Mouse (Mus musculus) frontal cortex, postnatal 36 days (tissue): ENCODE measurements around the gene Nos3.

Experiments
- DNase-seq, 2 experiments: peaks; one replicate each; pipeline ENCODE4 v3.0.0; 2022; ENCODE audit warnings: low spot score in 2 of 2

Gene Nos3

GRCm38 (mm10) chr5:24344477-24345051 lies 20.0 kb upstream of the Nos3 start:
- no peak for DNase-seq

DNA sequence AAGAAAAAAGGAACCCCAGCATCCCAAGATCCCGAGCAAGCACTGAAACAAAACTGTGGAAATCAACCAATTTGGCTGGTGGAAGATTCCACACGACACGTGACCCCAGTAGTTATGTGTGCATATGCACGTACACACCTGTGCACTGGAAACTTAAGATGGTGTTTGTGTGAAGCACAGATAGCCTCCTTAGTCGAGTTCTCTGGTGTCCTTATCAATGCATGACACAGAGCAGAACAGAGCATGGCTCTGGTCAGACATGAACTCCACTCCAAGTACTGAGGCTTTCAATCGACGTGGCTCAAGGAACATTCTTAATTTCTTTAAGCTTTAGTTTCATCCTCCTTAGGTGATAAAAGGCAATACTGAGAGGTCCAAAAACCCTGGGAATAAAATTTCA lies 18.3 kb upstream of the Nos3 start:
- no peak for DNase-seq

DNA sequence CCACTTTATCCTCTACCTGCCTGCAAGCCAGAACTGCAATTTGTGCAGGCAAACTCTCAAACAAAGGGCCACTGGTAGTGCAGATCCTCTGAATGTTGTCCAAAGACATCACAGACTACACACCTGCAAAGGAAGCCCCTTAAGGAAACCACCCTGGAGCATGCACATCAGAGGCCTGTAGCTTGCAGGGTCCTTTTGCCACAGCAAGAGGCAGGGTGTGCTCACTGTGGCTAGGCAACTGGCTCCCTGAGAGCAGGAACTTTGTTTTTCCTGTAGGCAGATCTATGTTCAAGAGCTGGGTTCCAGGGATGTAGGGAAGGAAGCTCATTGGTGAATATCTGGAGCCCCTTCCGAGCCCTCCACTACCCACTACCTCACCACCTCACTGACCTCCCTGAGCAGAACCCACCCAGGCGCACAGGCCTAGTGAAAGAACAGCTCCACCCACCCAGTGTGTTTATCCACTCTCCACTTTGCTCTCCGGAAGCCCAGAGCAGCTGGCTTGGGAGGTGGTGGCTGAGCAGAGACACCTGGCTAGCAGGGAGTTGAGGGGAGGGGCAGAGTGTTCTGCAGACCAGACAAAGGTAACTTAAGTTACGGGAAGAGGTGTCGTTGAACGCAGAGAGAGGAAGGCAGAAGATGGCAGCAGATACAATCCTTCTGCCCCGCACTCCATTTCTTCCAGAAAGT lies 17.3 kb upstream of the Nos3 start:
- DNase-seq = no peak

DNA sequence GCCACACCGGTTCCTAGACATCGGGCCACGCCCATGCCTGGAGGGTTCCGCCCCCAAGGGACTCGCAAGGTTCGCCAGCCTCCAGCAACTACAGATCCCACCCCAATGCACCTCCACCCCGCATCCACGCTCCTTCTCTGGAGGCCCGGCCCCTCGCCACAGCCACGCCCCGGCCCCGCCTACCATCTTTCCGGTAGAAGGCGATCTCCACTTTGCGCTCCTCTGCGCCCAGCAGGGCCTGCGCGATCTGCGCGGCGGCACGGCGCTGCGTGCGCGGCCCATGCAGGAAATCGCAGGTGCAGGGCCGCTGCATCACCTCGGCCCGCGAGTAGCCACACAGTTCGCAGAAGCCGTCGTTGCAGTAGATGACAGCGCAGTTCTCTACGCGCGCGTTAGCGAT lies 16.5 kb upstream of the Nos3 start:
- peak; percentile 51 to 66 for DNase-seq

DNA sequence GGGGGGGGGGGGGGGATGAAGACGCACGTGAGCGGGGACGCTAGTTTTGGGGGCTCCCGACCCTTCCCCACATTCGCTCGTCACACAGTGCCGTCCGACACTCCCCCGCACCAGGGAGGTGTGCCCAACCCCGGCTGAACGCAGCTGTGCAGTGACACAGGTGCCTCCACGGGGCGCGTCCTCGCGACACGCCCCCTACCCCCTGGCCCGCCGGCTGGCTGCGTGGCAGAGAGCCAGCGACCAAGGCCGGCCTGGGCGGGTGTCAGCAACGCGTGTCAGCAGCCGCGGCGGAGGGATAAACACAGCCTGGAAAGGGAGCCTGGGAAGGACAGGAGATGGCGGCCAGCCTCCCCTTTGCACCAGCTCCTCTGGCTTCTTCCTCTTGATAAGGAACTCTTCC lies 16.1 kb upstream of the Nos3 start:
- DNase-seq = no peak

DNA sequence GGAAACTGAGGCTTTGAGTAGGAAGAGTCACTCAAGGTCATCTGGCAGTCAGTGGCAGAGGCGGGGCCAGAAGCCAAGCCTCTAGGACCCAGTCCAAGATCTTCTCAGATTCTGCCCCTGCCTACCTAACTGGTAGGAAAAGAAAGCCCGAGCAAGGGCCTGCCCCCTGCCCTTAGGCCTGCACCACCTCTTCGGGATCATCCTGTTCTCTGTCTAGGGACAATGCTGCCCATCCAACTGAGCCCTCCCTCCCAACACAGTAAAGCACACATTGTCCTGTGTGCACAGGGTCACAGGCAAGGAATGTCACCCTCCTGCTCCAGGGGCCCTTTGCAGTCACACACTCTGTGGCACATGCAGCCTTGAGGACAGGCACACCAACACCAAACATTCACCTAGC lies 14.5 kb upstream of the Nos3 start:
- DNase-seq = no peak

DNA sequence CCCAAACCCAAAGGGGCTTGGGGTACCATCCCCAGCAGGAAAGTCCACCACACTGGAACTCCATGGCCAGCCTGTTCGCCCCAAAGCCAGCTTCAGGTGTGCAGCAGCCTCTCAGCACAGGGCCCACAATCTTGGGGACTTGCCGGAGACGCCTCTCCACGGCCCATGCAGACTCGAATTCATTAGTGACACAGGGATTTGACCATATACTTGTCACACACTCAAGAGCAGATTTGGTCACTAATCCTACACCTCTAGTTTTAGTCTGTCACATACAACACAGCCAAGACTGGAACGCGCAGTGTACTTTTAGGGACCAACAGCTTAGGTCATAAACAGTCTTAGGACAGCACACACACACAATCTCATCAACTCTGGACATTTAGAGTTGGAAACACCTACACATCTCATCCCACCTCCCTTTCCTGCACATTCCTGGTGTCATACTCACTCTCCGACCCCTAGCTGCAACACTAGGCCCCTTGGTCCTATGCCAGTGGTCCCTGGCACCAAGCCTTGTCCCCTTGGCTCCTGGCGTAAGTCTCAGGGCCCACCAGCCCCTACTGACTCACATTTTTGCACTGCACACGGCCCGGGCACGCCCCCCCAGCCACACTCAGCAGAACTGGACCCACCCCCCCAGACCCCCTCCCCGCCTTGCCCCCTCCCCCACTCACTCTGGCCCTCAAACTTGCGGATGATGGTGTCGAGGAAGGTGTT lies 13.9 kb upstream of the Nos3 start:
- DNase-seq = no peak

- no peak for DNase-seq
Measured at GRCm38 (mm10) chr5:24351278-24351677, 13.3 kb upstream of the Nos3 start, which contains the start of gene Kcnh2. TSS of gene Kcnh2 (minus strand) at chr5:24351604.

DNA sequence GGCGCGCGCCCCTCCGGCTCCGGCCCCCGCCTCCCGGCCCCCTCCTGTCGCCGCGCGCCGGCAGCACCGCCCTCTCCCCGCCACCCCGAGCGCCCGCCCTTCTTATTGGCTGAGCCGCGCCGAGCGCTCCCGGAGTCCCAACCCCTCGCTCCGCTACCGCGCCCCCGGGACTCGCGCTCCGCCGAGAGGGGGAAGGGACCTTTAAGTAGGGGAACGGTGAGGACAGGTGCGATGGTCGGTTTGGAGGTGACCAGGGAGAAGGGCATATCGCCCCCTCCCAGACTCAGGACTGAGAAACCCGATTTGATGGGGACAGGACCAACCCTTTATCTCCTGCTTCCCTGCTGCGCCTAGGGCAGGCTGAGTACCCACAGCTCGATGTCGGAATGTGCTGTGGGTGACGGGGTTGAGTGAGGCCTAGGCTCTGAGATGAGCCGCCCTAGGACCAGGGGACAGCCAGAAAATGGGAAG lies 12.9 kb upstream of the Nos3 start:
- peak; percentile 86 to 87 for DNase-seq

- DNase-seq = no peak
Measured at GRCm38 (mm10) chr5:24352251-24352859, 12.3 kb upstream of the Nos3 start.

DNA sequence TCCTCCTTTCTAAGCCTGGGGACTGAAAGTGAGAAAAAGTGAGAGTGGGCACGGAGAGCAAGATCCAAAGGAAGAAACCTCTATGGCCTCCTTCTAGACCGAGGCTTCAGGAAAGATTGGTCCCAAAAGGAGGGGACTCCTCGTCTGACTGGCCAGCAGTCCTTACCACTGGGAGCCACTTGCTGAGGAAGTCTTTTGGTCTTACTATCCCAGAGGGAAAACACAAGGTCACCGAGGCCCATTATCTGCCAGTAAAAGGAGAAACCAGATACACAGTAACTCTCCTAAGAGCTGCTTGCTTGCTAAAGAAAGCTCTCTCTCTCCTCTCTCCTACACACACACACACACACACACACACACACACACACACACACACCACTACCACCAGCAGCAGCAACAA lies 11.3 kb upstream of the Nos3 start:
- DNase-seq = no peak

DNA sequence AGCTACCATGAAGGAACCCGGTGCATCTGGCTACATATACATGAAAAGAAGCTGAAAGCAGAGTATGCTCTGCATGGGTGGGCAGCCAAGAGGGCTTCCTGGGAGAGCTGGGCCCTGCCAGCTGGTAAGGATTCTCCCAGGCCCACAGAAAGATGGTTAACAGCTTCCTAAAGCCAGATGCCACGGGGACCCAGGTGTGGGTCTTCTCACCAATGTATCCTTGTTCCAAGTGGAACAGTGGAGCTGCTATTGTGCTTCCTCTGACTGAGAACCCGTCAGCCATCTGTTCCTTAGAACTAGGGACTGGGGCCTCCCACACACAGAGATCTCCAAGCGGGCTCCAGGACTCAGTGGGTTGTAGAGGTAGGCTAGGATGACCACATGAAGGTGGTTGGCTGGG lies 7.8 kb upstream of the Nos3 start:
- DNase-seq = no peak

DNA sequence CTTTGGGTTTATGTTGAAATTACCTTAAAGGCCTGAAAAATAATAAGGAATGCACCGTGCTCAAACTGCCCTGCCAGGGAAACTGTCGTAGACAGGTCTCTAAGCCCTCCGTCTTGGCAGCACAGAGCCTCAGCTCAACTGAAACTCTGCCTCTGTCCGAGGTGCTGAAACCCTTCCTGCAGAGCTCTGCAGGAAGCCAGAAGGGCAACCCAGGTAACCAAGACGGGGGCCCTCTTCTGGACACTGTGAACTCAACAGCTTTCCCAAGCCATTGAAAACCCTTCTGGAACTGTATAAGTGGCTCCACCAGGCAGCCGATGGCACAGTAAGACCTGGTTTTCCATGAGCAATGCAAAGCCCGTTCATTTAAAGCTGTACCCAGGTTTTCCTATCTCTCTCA lies 7.1 kb upstream of the Nos3 start:
- no peak for DNase-seq

- peak; percentile 83 to 89 for DNase-seq
Measured at GRCm38 (mm10) chr5:24360792-24361454, 3.7 kb upstream of the Nos3 start.

DNA sequence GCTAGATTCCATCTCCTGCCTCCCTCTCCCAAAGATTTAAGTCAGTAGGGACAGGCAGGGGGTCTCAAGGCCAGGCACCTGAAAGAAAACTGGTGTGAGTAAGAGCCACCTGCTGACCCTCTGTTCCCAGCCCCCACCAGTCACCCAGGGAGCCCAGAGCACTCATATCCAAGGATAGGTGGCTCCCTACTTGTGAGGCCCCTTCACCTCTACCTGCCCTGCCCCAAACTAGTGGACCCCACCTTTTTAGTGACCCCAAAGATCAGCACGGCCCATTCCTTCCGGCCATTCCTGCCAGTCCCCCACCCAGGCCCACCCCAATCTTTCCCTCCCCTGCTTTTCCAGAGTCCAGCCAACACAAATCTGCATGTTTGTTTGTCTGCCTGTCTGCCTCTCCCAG lies 1.1 kb upstream of the Nos3 start:
- no peak for DNase-seq

- no peak for DNase-seq
Measured at GRCm38 (mm10) chr5:24364061-24364460, 549 bp upstream of the Nos3 start.

GRCm38 (mm10) chr5:24364963-24365362 lies 353 bp downstream of the Nos3 start:
- no peak for DNase-seq

- DNase-seq = no peak
Measured at GRCm38 (mm10) chr5:24365528-24365927, 918 bp downstream of the Nos3 start.

GRCm38 (mm10) chr5:24366426-24366825 lies 1.8 kb downstream of the Nos3 start:
- DNase-seq = no peak

DNA sequence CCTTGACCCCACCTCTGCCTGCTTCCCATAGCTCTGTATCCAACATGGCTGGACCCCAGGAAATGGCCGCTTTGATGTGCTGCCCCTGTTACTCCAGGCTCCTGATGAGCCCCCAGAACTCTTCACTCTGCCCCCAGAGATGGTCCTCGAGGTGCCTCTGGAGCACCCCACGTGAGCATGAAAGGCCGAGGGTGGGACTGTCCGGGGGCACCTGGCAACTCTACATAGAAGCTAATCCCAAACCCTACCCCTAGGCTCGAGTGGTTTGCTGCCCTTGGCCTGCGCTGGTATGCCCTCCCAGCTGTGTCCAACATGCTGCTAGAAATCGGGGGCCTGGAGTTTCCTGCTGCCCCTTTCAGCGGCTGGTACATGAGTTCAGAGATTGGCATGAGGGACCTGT lies 5.2 kb downstream of the Nos3 start:
- DNase-seq = no peak

- no peak for DNase-seq
Measured at GRCm38 (mm10) chr5:24373807-24374206, 9.2 kb downstream of the Nos3 start.

- DNase-seq = no peak
Measured at GRCm38 (mm10) chr5:24374216-24374615, 9.6 kb downstream of the Nos3 start.
